Mouse (Mus musculus): ENCODE data around the gene Mustn1. TPM values are rescaled to one million over a fixed set of nuclear protein-coding genes. Genes with fewer than 3 reads are reported as not detected.

Gene Mustn1
- polyA plus RNA-seq, 1 experiment: 0.08 TPM

DNA sequence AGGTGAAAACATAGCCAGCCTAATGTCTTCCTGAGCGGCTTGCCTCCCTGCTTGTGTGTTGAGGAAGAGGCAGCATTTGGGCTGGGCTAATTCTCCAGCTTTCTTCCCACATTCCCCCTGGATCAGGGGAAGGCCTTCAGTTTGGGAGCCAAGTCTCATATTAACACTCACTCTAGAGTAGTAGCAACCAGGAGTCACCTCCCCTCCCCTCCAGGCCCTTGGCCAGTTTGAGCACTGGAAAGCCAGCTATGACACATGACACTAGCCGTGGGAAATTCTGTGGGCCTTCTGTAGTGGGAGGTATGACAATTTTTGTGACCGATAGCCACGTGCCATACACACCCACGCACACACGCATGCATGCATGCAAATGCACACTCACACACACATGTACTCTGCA is 27.0 kb downstream of the Mustn1 start:
- no peak for TF ChIP-seq GATA1 (IDR thresholded peaks at IDR 0.05; ENCODE audit: low read length)

DNA sequence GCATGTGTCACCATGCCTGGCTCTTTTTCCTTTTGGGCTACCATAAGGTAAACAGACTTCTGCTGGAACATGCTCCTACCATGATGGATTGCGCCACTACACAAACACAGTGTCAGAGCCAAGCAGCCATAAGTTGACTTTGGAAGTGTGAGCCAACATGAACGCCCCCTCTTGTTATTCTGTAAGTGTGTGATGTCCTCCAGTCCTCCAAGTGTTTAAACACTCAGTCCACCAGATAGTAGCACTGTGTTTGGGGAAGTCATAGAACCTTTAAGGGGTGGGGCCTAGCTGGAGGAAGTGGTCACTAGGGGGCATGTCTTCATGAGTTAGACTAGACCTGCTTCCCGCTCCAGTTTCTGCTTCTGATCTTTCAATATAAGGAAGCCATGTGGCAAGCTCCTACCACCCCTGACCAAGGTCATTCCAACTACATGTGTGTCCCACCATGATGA is 28.8 kb downstream of the Mustn1 start:
- TF ChIP-seq GATA1 (IDR thresholded peaks at IDR 0.05; ENCODE audit: low read length): no peak

DNA sequence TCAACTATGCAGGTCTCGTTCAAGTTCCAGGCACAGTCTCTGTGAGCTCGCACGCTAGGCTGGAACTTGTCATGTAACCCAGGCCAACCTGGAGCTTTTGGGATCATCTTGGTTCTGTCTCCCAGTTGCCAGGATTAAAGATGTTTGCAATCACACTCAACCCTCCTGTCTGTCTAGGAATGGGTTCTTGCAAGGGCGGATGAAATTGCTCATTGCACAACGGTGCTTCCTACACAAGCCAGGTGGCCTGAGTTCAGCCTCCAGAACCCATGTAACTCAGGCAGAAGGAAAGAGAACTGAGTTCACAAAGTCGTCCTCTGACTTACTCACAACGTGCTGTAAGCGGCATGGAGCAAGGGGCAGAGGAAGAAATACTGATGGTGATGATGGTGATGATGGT is 32.1 kb downstream of the Mustn1 start:
- no peak for TF ChIP-seq GATA1 (IDR thresholded peaks at IDR 0.05; ENCODE audit: low read length)

DNA sequence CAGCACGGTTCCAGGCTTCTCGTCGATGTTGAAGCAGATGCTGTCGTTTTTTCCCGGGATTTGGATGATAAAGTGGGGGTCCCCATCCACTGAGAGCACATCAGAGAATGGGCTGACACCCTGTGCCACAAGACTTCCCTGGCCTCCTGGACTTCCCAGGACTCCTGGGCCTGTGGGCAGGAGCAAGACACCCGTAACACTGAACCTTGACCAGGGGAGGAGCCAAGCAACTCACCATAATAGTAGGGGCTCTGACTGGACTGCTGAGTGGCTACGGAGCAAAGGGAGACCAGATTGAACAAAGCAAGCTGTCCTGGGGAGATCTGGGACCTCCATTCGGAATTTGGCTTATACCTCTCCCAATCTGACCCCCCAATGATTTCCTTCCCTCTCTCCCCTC is 33.6 kb downstream of the Mustn1 start:
- no peak for TF ChIP-seq GATA1 (IDR thresholded peaks at IDR 0.05; ENCODE audit: low read length)

DNA sequence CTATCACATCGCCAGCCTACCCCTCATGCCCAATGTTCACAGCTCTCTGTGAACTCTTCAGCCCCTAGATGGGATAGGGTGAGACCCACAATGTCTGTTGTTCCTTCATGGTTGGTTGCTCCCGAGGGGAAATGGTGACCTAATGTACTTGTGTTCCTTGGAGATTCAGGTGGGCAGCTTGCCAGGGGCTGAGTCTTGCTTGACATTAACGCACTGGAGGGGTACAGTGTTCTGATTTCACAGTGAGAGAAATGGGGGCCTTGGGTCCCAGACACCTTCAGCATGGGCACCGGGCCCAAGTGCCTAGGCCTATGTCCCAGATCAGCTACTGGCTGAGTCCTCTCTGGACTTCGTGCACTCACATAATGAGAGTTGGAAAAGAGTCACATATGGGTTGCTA is 34.4 kb downstream of the Mustn1 start:
- TF ChIP-seq GATA1 (IDR thresholded peaks at IDR 0.05; ENCODE audit: low read length): no peak

DNA sequence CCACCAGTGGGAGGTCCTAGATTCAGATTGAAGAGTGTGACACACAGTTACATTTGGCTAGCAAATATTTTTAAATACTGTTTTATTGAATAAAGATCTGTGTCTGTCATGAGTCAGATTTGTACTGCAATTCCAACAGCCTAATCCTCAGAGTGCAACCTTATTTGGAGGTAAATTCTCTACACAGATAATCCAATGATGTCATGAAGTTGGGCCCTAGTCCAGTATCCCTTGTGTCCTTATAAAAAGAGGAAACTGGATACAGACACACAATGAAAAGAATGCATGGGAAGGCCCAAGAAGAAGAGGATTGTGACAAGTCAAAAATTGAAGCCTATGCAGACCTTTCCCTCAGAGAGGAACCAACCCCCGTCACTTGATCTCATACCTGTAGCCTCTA is 37.5 kb downstream of the Mustn1 start:
- TF ChIP-seq GATA1 (IDR thresholded peaks at IDR 0.05; ENCODE audit: low read length): no peak

DNA sequence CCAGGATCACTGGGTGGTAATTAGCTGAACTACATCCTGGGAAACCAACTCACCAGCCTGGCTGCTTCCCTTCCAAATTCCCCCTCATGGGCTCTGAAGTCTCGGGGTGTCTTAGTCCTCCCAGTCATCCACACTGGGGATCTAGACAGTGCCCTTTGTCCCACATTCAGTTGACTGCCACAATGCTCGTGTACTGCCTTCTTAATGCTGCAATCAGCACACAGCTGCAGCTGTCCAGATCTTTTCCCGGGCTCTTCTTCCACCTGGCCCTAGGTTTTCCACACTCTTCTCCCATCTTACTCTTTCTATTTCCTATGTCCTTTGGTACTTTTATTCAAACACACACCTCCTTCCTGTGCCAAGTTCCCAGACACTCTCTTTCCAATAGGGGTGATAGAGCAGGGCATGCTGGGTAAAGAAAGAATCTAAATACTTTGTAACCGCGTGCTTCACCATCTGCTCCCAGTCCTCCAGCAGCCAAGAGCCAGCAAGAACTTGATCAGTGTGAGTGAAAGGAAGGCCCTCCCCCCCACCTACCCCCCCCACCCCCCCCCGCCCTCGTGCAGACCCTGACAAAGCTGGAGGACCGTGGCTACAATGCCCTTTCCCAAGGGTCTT is 43.2 kb downstream of the Mustn1 start:
- TF ChIP-seq GATA1 (IDR thresholded peaks at IDR 0.05; ENCODE audit: low read length): no peak

DNA sequence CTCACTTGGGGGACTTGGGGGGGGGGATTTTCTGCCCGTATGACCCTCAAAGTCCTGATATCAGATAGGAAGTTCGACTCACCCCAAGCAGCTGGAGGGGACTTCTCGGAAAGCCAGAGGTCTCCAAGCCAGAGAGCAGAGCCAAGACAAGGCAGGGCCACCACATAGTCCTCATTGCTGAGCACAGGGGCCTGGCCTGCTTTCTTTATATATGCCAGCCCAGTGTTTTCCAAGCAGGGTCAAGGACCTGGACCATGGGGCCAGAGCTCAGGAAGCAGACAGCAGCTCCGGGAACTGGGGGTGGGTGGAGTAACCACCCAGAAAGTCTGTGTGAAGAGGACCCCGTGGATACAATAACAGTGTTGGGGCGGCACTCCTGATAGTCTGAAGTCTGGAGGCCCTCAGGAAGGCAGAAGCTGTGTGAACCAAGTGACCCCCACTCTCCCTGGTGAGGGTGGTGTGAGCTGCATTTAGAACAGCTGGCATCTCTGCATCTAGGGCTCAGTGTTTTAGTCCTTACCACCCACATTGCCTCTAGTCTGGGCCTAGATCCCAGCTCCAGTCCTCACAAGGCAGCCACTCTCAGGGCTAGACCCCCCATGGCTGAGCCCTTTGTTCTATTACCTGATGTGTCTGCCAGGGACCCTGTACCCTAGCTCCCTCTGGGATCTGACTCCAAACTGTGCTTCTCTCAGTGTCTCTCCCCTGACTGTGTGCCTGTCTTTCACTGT is 44.5 kb downstream of the Mustn1 start, which contains the start of gene Itih3:
Itih3 (minus strand) TSS at position 386 of the 731 bp plus-strand sequence.
- no peak for TF ChIP-seq GATA1 (IDR thresholded peaks at IDR 0.05; ENCODE audit: low read length)

DNA sequence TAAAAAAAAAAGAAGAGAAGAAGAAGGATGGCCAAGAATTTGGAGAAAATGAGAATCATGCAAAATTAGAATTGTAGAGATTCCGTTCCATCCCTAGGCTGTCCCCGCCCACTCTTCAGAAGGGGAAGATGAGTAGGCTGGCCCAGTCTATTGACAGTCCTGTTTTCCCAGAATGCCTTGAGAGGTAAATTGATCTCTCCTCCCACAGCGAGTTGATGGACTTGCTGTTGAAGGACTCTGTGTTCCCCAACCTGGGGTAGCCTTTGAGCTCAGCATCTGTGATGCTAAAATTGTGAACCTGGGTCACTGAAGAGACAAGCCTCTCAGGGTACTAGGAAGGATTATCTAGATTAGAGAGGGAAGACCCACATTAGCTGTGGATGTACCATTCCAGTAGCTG is 46.5 kb downstream of the Mustn1 start:
- TF ChIP-seq GATA1 (IDR thresholded peaks at IDR 0.05; ENCODE audit: low read length): no peak

DNA sequence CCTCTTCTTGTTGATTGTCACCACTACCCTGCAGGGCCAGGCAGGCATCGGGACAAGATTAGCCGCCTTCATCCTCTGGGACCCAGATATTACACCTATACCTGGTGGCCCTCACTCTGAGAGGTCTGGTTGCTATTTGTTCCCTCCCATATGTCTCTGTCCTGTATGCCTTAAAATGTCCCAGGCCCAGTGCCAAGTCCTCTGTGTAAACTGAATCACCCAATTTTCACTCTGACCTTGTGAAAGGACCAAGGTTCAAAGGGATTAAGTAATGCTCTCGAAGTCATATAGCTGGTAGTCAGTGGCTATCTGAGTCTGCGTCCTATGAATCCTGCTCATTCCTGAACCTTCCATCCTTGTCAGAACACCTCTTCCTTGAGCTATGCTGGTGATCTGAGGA is 51.4 kb downstream of the Mustn1 start:
- no peak for TF ChIP-seq GATA1 (IDR thresholded peaks at IDR 0.05; ENCODE audit: low read length)

Other genes starting within 250 kb of the Mustn1 start
- gene Rft1, start 224.8 kb upstream of the Mustn1 start, polyA plus RNA-seq (2012): 5.7 and 6.0 TPM in 2 replicates
- 2.2 and 2.3 TPM in 2 replicates for gene Sfmbt1, start 164.4 kb upstream of the Mustn1 start, polyA plus RNA-seq (2012)
- gene Tmem110, start 53.6 kb upstream of the Mustn1 start, polyA plus RNA-seq (2012): 12.2 and 16.5 TPM in 2 replicates
- gene Itih4, start 7.3 kb downstream of the Mustn1 start, polyA plus RNA-seq (2012): not detected in 2 replicates
- not detected in 2 replicates for gene Itih3, start 44.6 kb downstream of the Mustn1 start, polyA plus RNA-seq (2012)
- not detected in 2 replicates for gene Itih1, start 64.1 kb downstream of the Mustn1 start, polyA plus RNA-seq (2012)
- gene Nek4, start 72.2 kb downstream of the Mustn1 start, polyA plus RNA-seq (2012): 6.3 and 7.3 TPM in 2 replicates
- 3.8 and 5.6 TPM in 2 replicates for gene Glt8d1, start 122.2 kb downstream of the Mustn1 start, polyA plus RNA-seq (2012)
- gene Spcs1, start 122.5 kb downstream of the Mustn1 start, polyA plus RNA-seq (2012): 20.9 and 23.5 TPM in 2 replicates
- gene Pbrm1, start 139.9 kb downstream of the Mustn1 start, polyA plus RNA-seq (2012): 14.9 and 18.7 TPM in 2 replicates
- 18.9 and 25.4 TPM in 2 replicates for gene Gnl3, start 140.0 kb downstream of the Mustn1 start, polyA plus RNA-seq (2012)
- gene Smim4, start 249.8 kb downstream of the Mustn1 start, polyA plus RNA-seq (2012): 122 and 131 TPM in 2 replicates